Mouse (Mus musculus) lung, embryonic 16.5 days (tissue): ENCODE data around the gene Tnfrsf11a. TPM values are rescaled to one million over a fixed set of nuclear protein-coding genes. Genes with fewer than 3 reads are reported as not detected.

Source experiments
- ATAC-seq: fragments of 200-750 bp; cut with Nextera tagmentation; 2 replicates; pipeline ENCODE4 v1.8.0; 2017; ENCODE audit warnings: low read depth, mild to moderate bottlenecking, moderate library complexity
- H3K27ac ChIP-seq: fragments of 300-500 bp; sonication (generic); 2 replicates; pipeline ENCODE4 v1.5.1; 2014; ENCODE audit warnings: mild to moderate bottlenecking, control low read depth, low read length
- H3K27me3 ChIP-seq: fragments of 300-500 bp; sonication (generic); 2 replicates; pipeline ENCODE4 v1.6.1; 2014; ENCODE audit warnings: low read depth, low read length, mixed read lengths; ENCODE audit not compliant: control insufficient read depth, insufficient read depth
- H3K36me3 ChIP-seq: fragments of 300-500 bp; sonication (generic); 2 replicates; pipeline ENCODE4 v1.6.1; 2014; ENCODE audit warnings: low read length; ENCODE audit not compliant: control insufficient read depth, insufficient read depth
- H3K4me1 ChIP-seq: fragments of 300-500 bp; sonication (generic); replicated peaks from 2 replicates; pipeline ENCODE4 v1.6.1; 2014; ENCODE audit warnings: low read length, mixed read lengths; ENCODE audit not compliant: control insufficient read depth, insufficient read depth
- H3K4me2 ChIP-seq: fragments of 300-500 bp; sonication (generic); 2 replicates; pipeline ENCODE4 v1.6.1; 2014; ENCODE audit warnings: low read depth, low read length, control low read depth
- H3K4me3 ChIP-seq: fragments of 300-500 bp; sonication (generic); 2 replicates; pipeline ENCODE4 v1.5.1; 2014; ENCODE audit warnings: mild to moderate bottlenecking, low read length, control low read depth
- H3K9ac ChIP-seq: fragments of 300-500 bp; sonication (generic); 2 replicates; pipeline ENCODE4 v1.6.1; 2014; ENCODE audit warnings: low read length, control low read depth
- H3K9me3 ChIP-seq: fragments of 300-500 bp; sonication (generic); 2 replicates; pipeline ENCODE4 v1.6.1; 2016; ENCODE audit warnings: low read length; ENCODE audit not compliant: control insufficient read depth
- WGBS: fragments of 180-500 bp; shearing (Covaris S2); extraction: QIAGEN DNeasy Blood & Tissue Kit; methylation state at CpG from one replicate; pipeline ENCODE4 v1.1.7; 2014; 5-methylcytosine and 5-hydroxymethylcytosine counted together
- polyA plus RNA-seq: library from polyadenylated mRNA; unstranded; fragments of >200 nt; fragmentation: Nextera tagmentation; extraction: Ambion mirVana; gene quantifications from 2 replicates; pipeline ENCODE4 v1.2.1, GENCODE M21; 2015

Gene Tnfrsf11a
- polyA plus RNA-seq, 1 experiment from 2014 or later = 1.4 TPM

DNA sequence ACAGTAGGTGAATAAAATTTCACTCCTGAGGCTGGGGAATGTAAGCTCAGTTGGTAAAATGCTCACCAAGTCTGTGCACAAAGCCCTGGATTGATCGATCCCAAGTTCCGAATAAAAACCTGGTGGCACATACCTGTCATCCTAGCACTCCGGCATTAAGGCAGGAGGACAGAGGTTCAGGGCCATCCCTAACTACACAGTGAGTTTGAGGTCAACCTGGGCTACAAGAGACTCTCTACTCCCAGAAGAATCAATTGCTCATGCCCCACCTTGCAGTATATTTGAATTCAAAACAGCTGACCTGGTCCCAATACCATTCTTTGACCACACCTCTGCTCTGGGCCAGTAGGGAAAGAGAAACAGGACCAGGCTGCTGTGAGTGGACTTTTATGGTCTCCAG, 35.2 kb downstream of the Tnfrsf11a start:
- Histone ChIP-seq H3K4me2 (no peak overlapping the region), H3K4me3 (no peak overlapping the region), H3K9ac (no peak overlapping the region), H3K36me3 (no peaks in the 10 kb centered on the region), H3K27me3 (no peaks in the 10 kb centered on the region), H3K4me1 (peaks cover 6% of the 10 kb centered on the region; the same call in 1 of the 2 replicates), H3K27ac (no peak overlapping the region), H3K9me3 (no peaks in the 10 kb centered on the region)
- 94% methylated on average over 3 of the region's 3 CpGs for WGBS
- no peak for ATAC-seq

GRCm38 (mm10) chr1:105819031-105819430, 38.5 kb downstream of the Tnfrsf11a start:
- no peak for ATAC-seq
- no peak overlapping the region for H3K9ac ChIP-seq
- H3K4me2 ChIP-seq = no peak overlapping the region
- H3K9me3 ChIP-seq = no peaks in the 10 kb centered on the region
- H3K4me3 ChIP-seq = no peak overlapping the region
- H3K27ac ChIP-seq = no peak overlapping the region
- H3K36me3 ChIP-seq = no peaks in the 10 kb centered on the region
- H3K27me3 ChIP-seq = no peaks in the 10 kb centered on the region
- 22% methylated on average over 6 of the region's 6 CpGs for WGBS
- peaks cover 2% of the 10 kb centered on the region; the same call in 1 of the 2 replicates for H3K4me1 ChIP-seq

DNA sequence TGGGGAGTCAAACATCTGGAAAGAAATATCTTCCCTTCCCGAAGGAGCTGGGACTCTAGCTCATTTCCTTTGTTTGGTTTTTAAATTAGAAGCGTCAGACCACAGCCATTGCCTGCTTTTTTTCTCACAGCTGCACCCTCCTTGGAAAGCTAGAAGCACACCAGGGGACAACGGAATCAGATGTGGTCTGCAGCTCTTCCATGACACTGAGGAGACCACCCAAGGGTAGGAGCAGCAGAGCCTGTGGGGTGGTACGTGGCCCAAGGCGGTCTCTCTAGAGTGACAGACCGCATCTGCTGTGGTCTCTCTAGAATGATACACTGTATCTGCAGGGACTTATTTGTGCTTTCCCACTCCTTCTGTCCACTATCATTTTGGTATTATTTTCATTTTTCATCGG, 39.2 kb downstream of the Tnfrsf11a start:
- no peak overlapping the region for H3K4me2 ChIP-seq
- 43% methylated on average over 7 of the region's 7 CpGs for WGBS
- no peaks in the 10 kb centered on the region for H3K9me3 ChIP-seq
- H3K9ac ChIP-seq = no peak overlapping the region
- no peak overlapping the region for H3K27ac ChIP-seq
- H3K4me1 ChIP-seq = no peaks in the 10 kb centered on the region; the same call in 1 of the 2 replicates
- no peaks in the 10 kb centered on the region for H3K36me3 ChIP-seq
- no peaks in the 10 kb centered on the region for H3K27me3 ChIP-seq
- ATAC-seq = peak; percentile 44; the same call in 1 of the 2 replicates
- no peak overlapping the region for H3K4me3 ChIP-seq

DNA sequence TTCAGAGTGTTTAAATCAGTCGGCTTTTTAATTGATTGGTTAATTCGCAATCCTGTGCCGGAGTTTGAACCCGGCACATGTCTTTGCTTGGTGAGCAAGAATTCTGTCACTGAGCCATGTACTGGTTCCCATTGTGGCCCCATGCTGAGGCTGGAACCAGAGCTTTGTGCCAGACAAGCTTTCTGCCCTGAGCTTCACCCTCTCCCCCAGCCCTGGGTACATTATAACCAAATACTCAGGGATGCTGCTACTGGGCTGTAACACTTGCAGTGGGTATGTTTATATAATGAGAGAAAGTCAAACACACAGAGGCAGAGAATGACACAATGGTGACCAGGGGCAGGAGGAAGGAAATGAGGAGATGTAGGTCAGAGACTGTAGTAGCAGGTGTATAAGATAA, 43.8 kb downstream of the Tnfrsf11a start:
- WGBS = 87% methylated on average over 4 of the region's 4 CpGs
- no peaks in the 10 kb centered on the region for H3K9me3 ChIP-seq
- ATAC-seq = no peak

DNA sequence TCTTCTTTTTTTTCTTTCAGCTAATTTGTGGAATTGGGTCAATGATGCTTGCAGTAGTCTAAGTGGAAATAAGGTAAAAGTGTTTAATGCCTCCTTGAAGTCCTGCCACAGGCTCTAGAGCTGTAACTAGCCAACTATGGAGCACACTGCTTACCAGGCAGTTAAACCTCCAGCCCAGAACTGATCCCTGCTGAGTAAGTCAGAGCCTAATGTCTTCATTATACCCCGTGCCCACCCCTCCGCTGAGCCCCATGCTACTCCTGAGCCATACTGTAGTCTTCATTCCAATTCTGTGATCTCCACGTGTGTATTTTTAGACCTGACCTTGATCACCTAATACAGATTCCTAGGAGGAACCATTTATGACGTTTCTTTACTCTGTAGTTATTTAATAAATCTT, 44.5 kb downstream of the Tnfrsf11a start:
- Histone ChIP-seq H3K27ac (no peak overlapping the region), H3K9ac (no peak overlapping the region), H3K4me3 (no peak overlapping the region), H3K27me3 (no peaks in the 10 kb centered on the region), H3K4me2 (no peak overlapping the region), H3K4me1 (no peaks in the 10 kb centered on the region), H3K9me3 (no peaks in the 10 kb centered on the region), H3K36me3 (no peaks in the 10 kb centered on the region)
- WGBS = 69% methylated on average over 4 of the region's 4 CpGs
- no peak for ATAC-seq

More for the DNA sequence above, 43.8 kb downstream of the Tnfrsf11a start:
- no peak overlapping the region for H3K4me2 ChIP-seq
- H3K27ac ChIP-seq = no peak overlapping the region
- no peaks in the 10 kb centered on the region for H3K36me3 ChIP-seq
- no peaks in the 10 kb centered on the region for H3K27me3 ChIP-seq
- H3K9ac ChIP-seq = no peak overlapping the region
- no peaks in the 10 kb centered on the region for H3K4me1 ChIP-seq
- H3K4me3 ChIP-seq = no peak overlapping the region

DNA sequence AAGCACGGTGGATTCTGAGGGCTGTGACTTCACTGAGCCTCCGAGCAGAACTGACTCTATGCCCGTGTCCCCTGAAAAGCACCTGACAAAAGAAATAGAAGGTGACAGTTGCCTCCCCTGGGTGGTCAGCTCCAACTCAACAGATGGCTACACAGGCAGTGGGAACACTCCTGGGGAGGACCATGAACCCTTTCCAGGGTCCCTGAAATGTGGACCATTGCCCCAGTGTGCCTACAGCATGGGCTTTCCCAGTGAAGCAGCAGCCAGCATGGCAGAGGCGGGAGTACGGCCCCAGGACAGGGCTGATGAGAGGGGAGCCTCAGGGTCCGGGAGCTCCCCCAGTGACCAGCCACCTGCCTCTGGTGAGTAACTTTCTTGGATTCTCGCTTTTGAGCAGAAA, 46.9 kb downstream of the Tnfrsf11a start:
- ATAC-seq = no peak
- Histone ChIP-seq H3K27ac (no peak overlapping the region), H3K36me3 (no peaks in the 10 kb centered on the region), H3K27me3 (no peaks in the 10 kb centered on the region), H3K4me1 (no peaks in the 10 kb centered on the region), H3K9ac (no peak overlapping the region), H3K9me3 (no peaks in the 10 kb centered on the region), H3K4me2 (no peak overlapping the region), H3K4me3 (no peak overlapping the region)
- WGBS = 86% methylated on average over 7 of the region's 7 CpGs

DNA sequence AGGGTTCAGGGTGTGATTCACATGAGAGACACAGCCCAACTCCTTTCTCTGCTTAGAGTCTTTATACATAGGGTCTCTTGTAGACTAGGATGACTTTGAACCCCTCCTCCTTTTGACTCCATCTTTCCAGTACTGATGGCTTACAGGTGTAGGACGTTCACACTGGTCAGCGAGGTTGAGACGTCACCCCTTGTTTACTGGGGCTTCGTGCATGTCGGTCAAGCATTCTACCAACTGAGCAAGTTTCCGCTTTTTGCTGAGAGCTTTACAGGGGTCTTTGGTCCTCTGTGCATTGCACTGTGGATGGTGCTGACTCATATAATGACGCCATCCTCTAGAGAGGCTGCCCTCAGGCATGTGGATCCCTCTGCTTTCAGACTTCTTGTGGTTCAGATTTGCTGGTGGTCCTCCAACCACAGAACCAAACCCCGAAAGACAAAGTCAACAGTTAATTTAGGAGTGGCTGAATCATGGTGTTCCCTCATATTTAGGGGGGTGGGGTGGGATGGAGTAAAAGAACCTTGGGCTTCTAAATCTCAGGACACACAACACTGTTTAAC, 47.3 kb downstream of the Tnfrsf11a start:
- WGBS = 83% methylated on average over 8 of the region's 8 CpGs
- no peaks in the 10 kb centered on the region for H3K4me1 ChIP-seq
- ATAC-seq = no peak

GRCm38 (mm10) chr1:105829171-105829570, 48.7 kb downstream of the Tnfrsf11a start:
- Histone ChIP-seq H3K27ac (no peak overlapping the region), H3K9ac (no peak overlapping the region), H3K9me3 (no peaks in the 10 kb centered on the region), H3K27me3 (no peaks in the 10 kb centered on the region), H3K4me1 (no peaks in the 10 kb centered on the region), H3K4me3 (no peak overlapping the region), H3K4me2 (no peak overlapping the region), H3K36me3 (no peaks in the 10 kb centered on the region)
- no peak for ATAC-seq
- 75% methylated on average over 5 of the region's 5 CpGs for WGBS

More for the DNA sequence above, 47.3 kb downstream of the Tnfrsf11a start:
- H3K9me3 ChIP-seq = no peaks in the 10 kb centered on the region
- H3K36me3 ChIP-seq = no peaks in the 10 kb centered on the region
- no peak overlapping the region for H3K27ac ChIP-seq
- H3K4me2 ChIP-seq = no peak overlapping the region
- no peaks in the 10 kb centered on the region for H3K27me3 ChIP-seq
- no peak overlapping the region for H3K9ac ChIP-seq
- no peak overlapping the region for H3K4me3 ChIP-seq

GRCm38 (mm10) chr1:105832784-105833183, 52.3 kb downstream of the Tnfrsf11a start:
- 75% methylated on average over 1 of the region's 1 CpGs for WGBS
- ATAC-seq = no peak
- no peaks in the 10 kb centered on the region for H3K4me1 ChIP-seq
- no peak overlapping the region for H3K9ac ChIP-seq
- no peaks in the 10 kb centered on the region for H3K9me3 ChIP-seq
- no peak overlapping the region for H3K4me2 ChIP-seq
- no peak overlapping the region for H3K4me3 ChIP-seq
- H3K27me3 ChIP-seq = no peaks in the 10 kb centered on the region
- H3K36me3 ChIP-seq = no peaks in the 10 kb centered on the region
- no peak overlapping the region for H3K27ac ChIP-seq

DNA sequence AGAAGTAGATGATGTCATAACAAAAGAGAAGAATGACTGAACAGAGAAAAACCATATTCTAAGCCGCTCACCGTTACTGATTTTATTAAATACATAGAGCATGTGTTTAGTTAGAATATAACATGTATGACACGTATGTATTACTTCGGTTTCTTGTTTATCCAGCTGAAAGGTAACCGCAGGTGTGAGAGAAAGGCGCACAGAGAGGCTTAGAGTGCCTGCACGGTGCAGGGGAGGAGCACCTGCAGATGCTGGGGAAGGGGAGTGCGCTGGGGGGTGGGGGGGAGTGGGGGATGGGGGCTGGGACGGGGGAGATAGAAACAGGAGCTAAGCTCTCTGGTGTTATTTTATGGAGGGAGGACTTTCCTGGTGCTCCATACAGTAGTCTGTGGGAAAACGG, 62.4 kb downstream of the Tnfrsf11a start:
- no peak overlapping the region for H3K4me2 ChIP-seq
- H3K9ac ChIP-seq = no peak overlapping the region
- H3K4me3 ChIP-seq = no peak overlapping the region
- H3K27ac ChIP-seq = no peak overlapping the region
- no peaks in the 10 kb centered on the region for H3K9me3 ChIP-seq
- no peaks in the 10 kb centered on the region for H3K36me3 ChIP-seq
- peaks cover 10% of the 10 kb centered on the region for H3K27me3 ChIP-seq
- H3K4me1 ChIP-seq = peaks cover 6% of the 10 kb centered on the region; the same call in 1 of the 2 replicates
- 11% methylated on average over 10 of the region's 10 CpGs for WGBS
- ATAC-seq = no peak
